Mouse (Mus musculus) erythroblast, embryonic 14.5 days (primary cell): ENCODE data around the gene Elovl5. TPM values are rescaled to one million over a fixed set of nuclear protein-coding genes. Genes with fewer than 3 reads are reported as not detected.
A peak's percentile ranks its signal among the peaks of the same experiment; 100 is the strongest.

Experiments
- H3K27me3 ChIP-seq: 2 replicates; pipeline ENCODE4 v1.6.1; 2012; ENCODE audit warnings: inconsistent platforms; ENCODE audit not compliant: control insufficient read depth
- H3K36me3 ChIP-seq: 2 replicates; pipeline ENCODE4 v1.6.1; 2012; ENCODE audit warnings: mild to moderate bottlenecking, inconsistent platforms; ENCODE audit not compliant: control insufficient read depth
- H3K4me1 ChIP-seq: 2 replicates; pipeline ENCODE4 v1.6.1; 2012; ENCODE audit warnings: inconsistent platforms; ENCODE audit not compliant: control insufficient read depth
- H3K4me3 ChIP-seq: replicated peaks from 2 replicates; pipeline ENCODE3; 2012; ENCODE audit warnings: moderate library complexity, mild to moderate bottlenecking, inconsistent platforms
- H3K9me3 ChIP-seq: 2 replicates; pipeline ENCODE4 v1.6.1; 2012; ENCODE audit warnings: low read length, inconsistent platforms, mixed read lengths; ENCODE audit not compliant: control insufficient read depth
- GATA1 ChIP-seq: IDR thresholded peaks from 2 replicates; pipeline ENCODE4 v1.6.1; 2012; ENCODE audit warnings: low read length, inconsistent platforms, mixed read lengths
- TAL1 ChIP-seq: IDR thresholded peaks from 3 replicates; pipeline ENCODE4 v1.6.1; 2012; ENCODE audit warnings: low read length, inconsistent platforms, mixed read lengths
- polyA plus RNA-seq: library from polyadenylated mRNA; stranded (reverse); fragments of >175 nt; gene quantifications from 2 replicates; pipeline ENCODE4 v1.2.3, GENCODE M21; 2012

The Elovl5 gene
- polyA plus RNA-seq: 0.03 and 0.09 TPM in 2 replicates

DNA sequence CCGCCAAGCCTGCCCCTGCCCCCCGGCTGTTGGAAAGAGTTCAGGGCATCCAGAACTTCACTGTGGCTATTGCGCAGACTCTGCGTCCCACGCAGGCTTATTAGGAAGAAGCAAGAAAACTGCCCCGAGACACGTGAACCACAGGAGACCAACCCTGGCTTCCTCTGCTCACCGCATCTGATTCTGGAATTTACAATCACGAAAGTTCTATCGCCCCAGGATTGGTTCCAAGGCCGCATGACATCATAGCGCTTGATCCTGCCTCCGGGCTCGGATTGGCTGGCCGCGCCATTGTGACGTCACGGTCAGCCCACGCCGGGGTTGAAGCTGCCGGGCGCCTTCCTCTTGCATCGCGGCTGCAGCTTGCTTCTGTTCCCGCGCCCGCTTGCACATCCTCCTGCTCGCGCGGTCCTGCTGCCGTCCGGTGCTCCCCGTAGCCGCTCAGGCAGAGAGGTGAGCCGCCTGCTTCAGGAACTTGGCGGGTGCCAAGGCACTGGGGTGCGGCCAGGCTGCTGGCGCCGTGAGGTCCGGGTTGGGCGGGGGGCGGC is at the start of gene Elovl5:
Elovl5 (plus strand) TSS at position 291 of the 548 bp plus-strand sequence.
- peak within 1 kb of the TSS; percentile 79 for H3K4me3 ChIP-seq
- H3K36me3 ChIP-seq: no peaks in the 10 kb centered on the region
- no peaks in the 10 kb centered on the region for H3K9me3 ChIP-seq
- TF ChIP-seq TAL1 (no peak), GATA1 (no peak)
- peaks cover 7% of the 10 kb centered on the region for H3K27me3 ChIP-seq
- peaks cover 34% of the 10 kb centered on the region for H3K4me1 ChIP-seq

DNA sequence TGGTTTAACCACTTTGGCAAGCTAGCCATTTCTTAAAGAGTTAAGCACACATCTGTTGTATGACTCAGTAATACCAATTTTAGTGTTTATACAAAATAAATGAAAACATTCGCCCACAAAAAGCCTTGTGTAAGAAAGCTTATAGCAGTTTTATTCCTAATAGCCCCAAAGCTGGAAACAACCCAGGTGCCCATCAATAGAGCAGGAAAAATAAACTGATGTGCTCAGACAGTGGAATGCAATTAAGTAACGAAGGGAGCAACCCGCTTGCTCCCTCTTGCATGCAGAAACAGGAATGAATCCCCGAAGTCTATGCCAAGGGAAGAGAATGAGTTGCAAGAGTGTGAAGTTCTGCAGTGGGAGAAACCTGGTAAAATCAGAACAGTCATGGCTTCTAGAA is 25.7 kb upstream of the Elovl5 start:
- TF ChIP-seq GATA1: no peak
- Histone ChIP-seq H3K27me3 (no peaks in the 10 kb centered on the region), H3K4me3 (no peak overlapping the region), H3K9me3 (no peaks in the 10 kb centered on the region), H3K4me1 (no peaks in the 10 kb centered on the region), H3K36me3 (no peaks in the 10 kb centered on the region)

DNA sequence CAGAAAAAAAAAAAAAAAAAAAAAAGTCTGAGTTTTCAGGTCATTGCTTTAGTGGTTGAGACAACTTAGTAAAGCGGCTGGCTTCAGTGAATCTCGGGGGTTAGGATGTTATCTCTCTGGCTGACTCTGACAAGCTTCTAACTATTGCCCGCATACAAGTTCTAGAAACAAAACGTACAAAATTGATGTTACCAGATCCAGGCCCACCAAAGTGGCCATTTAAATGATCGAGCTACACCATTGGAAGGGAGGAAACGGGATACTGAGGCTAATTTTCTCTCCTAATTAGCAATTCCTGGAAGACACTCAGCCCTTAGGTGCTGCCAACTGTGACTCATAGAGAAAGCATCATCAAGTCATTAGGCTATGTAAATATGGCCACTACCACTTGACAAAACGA is 18.6 kb upstream of the Elovl5 start:
- H3K27me3 ChIP-seq: no peaks in the 10 kb centered on the region

DNA sequence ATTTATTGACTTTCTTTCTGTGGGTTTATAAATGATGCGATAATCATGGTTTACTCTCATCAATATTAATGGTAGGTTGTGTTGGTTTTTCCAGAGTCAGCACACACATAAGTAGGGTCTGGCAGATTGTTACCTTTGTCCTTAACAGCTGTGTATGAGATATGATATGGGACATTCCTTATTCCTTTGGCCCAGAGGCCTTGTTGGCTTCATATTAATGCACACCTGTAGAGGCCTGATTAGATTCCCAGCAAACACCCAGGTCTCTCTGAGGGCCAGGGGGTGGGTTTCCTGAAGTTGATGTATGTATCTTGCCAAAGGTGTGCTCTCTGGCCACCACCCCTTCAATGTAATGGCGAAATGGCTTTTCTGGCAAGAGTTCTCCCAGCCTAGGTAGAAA is 13.0 kb upstream of the Elovl5 start:
- no peak overlapping the region for H3K4me3 ChIP-seq
- no peaks in the 10 kb centered on the region for H3K36me3 ChIP-seq
- H3K27me3 ChIP-seq: no peaks in the 10 kb centered on the region
- no peaks in the 10 kb centered on the region for H3K9me3 ChIP-seq
- TF ChIP-seq GATA1 (no peak), TAL1 (no peak)
- no peaks in the 10 kb centered on the region for H3K4me1 ChIP-seq

More for the DNA sequence above, 18.6 kb upstream of the Elovl5 start:
- Histone ChIP-seq H3K9me3 (no peaks in the 10 kb centered on the region), H3K36me3 (no peaks in the 10 kb centered on the region), H3K4me1 (no peaks in the 10 kb centered on the region), H3K4me3 (no peak overlapping the region)
- TF ChIP-seq GATA1 (no peak), TAL1 (no peak)

DNA sequence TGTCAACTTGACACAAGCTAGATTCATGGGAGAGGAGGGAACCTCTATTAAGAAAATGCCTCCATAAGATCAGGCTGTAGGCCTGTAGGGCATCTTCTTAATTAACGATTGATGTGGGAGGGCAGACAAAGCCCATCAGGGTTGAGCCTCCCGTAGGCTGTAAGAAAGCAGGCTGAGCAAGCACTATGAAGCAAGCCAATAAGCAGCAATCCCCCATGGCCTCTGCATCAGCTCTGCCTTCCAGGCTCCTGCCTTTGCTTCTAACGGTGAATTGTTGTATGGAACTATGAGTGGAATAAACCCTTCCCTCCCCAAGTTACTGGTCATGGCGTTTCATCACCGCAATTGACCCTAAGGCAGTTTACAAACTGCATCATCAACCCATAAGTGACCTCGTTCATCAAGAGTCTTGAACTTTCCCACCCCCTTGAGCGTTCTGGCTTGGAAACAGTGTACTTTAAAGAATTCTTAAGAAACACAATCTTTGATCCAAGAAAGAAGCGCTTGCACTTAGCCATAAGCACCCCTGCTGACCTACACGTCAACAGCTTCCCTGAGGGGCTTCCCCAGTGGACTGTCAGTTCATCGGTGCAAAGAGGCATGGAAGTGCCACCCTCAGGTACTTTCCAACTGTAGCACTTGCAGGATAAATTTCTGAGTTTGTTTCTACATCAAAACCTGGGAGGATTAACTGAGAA is 7.4 kb upstream of the Elovl5 start:
- peak overlapping the region; percentile 74 for H3K4me3 ChIP-seq
- H3K36me3 ChIP-seq: no peaks in the 10 kb centered on the region
- H3K4me1 ChIP-seq: peaks cover 31% of the 10 kb centered on the region
- no peaks in the 10 kb centered on the region for H3K9me3 ChIP-seq
- TF ChIP-seq GATA1 (no peak), TAL1 (no peak)
- H3K27me3 ChIP-seq: peaks cover 2% of the 10 kb centered on the region; the same call in 1 of the 2 replicates

DNA sequence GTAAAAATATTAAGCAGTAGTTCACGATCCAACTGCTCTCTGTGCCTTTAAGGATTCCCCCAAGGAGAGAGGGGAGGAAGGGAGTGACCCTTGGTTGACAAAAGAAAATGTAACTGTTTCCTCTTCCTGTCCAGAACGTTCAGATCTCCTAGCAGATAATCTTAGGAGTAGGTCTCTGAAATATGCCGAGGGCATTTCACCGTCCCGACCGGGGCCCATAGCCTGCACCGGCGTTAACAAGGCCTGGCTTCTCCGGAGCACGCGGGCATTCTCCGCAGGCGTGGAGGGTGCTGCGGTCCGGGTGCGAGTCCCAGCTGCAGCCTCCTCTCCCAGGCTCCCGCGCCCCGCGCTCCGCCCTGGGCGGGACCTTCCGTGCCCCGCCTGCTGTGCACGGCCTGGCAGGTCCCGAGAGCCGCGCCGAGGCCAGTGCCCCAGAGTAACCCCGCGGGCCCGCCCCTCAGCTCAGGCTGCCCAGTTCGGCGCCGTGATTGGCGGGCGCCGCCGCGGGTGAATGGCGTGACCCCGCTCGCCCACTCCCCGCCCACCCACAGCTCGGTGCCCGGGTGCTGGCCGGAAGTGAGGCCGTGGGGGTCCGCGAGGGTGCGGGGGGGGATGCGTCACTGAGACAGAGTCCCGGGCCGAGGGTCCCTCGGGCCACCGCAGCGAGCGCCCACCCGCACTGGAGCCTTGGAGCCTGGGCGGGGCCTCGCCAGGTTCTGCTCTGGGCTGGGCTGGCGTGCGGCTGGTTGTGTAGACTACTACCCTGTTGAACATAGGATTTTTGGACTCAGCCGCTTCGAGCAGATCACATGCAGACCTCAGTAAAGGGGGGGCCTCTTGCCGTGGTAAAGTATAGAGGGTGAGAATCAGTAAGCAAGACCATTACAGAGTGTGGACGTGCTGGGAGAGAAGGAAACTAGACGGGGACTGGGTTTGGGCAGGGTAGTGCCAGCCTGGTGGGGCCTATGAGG is 6.6 kb upstream of the Elovl5 start:
- peaks cover 2% of the 10 kb centered on the region; the same call in 1 of the 2 replicates for H3K27me3 ChIP-seq
- H3K4me3 ChIP-seq: peak overlapping the region; percentile 74
- TF ChIP-seq TAL1 (no peak), GATA1 (peak; percentile 69)
- H3K4me1 ChIP-seq: peaks cover 31% of the 10 kb centered on the region
- no peaks in the 10 kb centered on the region for H3K36me3 ChIP-seq
- no peaks in the 10 kb centered on the region for H3K9me3 ChIP-seq

DNA sequence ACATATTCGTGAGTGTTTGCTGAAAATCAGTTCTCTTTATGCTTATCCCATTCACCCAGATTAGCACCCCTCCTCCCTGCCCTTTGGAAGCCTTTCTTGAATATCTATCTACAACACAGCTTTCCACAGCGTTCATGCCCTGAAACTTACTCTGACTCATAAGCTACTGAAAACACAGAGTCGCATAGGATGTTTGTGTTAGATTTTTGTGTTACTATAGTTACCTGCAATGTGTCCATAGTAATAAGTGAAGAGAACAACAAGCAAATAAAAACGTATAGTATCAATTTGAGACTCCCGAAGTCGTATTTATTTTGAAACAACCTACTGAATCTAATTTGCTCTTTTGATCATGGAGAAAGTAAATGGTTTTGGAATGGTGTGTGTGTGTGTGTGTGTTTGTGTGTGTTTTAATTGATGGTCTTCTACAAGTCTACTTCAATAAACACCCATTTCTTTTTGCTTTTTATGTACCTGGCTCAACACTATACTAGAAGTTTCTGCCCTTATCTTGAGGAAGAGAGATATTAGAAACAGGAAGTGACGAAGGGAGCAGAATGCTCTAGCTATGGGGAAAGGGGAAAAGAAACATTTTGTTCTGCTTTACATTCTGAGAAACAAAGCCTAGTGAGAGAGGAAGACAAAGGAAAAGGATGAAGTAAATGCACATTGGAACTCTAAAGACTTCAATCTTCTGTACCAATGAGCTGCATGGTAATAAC is 5.5 kb upstream of the Elovl5 start:
- Histone ChIP-seq H3K27me3 (peaks cover 2% of the 10 kb centered on the region; the same call in 1 of the 2 replicates), H3K9me3 (no peaks in the 10 kb centered on the region), H3K4me3 (peak overlapping the region; percentile 74), H3K36me3 (no peaks in the 10 kb centered on the region), H3K4me1 (peaks cover 34% of the 10 kb centered on the region)
- TF ChIP-seq TAL1: no peak

DNA sequence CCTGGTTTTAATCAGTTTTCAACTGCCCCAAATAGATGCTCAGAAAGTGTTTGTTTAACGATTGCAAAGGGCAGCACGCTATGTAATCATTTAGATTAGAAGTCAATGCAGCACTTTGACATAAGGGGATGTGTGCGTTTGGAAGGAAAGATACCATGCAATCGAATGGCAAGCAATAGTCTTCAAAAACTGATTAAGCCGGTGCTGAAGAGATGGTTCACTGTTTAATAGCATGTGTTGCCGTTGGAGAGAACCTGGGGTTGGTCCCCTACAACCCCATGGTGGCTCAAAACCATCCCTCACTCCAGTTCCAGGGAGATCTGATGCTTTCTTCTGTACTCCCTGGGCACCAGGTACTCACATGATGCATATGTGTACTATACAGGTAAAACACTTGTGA is 4.9 kb upstream of the Elovl5 start:
- peaks cover 4% of the 10 kb centered on the region for H3K27me3 ChIP-seq
- TF ChIP-seq GATA1 (no peak), TAL1 (no peak)
- H3K36me3 ChIP-seq: no peaks in the 10 kb centered on the region
- H3K4me3 ChIP-seq: no peak overlapping the region
- H3K9me3 ChIP-seq: no peaks in the 10 kb centered on the region
- peaks cover 40% of the 10 kb centered on the region for H3K4me1 ChIP-seq
